Mouse (Mus musculus) effector memory CD4-positive, alpha-beta T cell, adult 7 months (primary cell): ENCODE results near the gene Sf1. TPM values are rescaled to one million over a fixed set of nuclear protein-coding genes. Genes with fewer than 3 reads are reported as not detected.

ENCODE experiments used
- polyA plus RNA-seq: library from polyadenylated mRNA; unstranded; fragments of 100-300 nt; shearing (Covaris generic); gene quantifications from one replicate; pipeline ENCODE4 v1.2.1, GENCODE M21; 2017

Sf1 gene
- 491 TPM for polyA plus RNA-seq

GRCm38 (mm10) chr19:6363411-6364240, at the start of gene Sf1:
Gene Sf1 (plus strand): TSS chr19:6363690.

GRCm38 (mm10) chr19:6334673-6335457, 28.6 kb upstream of the Sf1 start, which contains the start of gene Men1:
Gene Men1 (plus strand): TSS chr19:6334979.

GRCm38 (mm10) chr19:6340524-6341452, 22.7 kb upstream of the Sf1 start, which contains the start of gene Map4k2:
Gene Map4k2 (plus strand): TSS chr19:6341135.

GRCm38 (mm10) chr19:6384128-6384527, 20.6 kb downstream of the Sf1 start, which contains the start of gene Pygm:
Gene Pygm (plus strand): TSS chr19:6384399.

GRCm38 (mm10) chr19:6399285-6400095, 36.0 kb downstream of the Sf1 start, which contains the start of gene Rasgrp2:
Gene Rasgrp2 (plus strand): TSS chr19:6399340.

GRCm38 (mm10) chr19:6418233-6418879, 54.9 kb downstream of the Sf1 start, which contains the start of gene Nrxn2:
Gene Nrxn2 (plus strand): TSS chr19:6418731.

Other genes starting within 250 kb of the Sf1 start
- 6.3 TPM for gene Sac3d1, start 245.0 kb upstream of the Sf1 start, polyA plus RNA-seq
- 28.8 TPM for gene Snx15, start 235.4 kb upstream of the Sf1 start, polyA plus RNA-seq
- gene Batf2, start 222.7 kb upstream of the Sf1 start, polyA plus RNA-seq: not detected
- 38.1 TPM for gene Arl2, start 222.1 kb upstream of the Sf1 start, polyA plus RNA-seq
- gene Majin, start 179.3 kb upstream of the Sf1 start, polyA plus RNA-seq: 0.33 TPM
- gene Gpha2, start 137.3 kb upstream of the Sf1 start, polyA plus RNA-seq: not detected
- 15.8 TPM for gene Ppp2r5b, start 127.8 kb upstream of the Sf1 start, polyA plus RNA-seq
- 70.6 TPM for gene Atg2a, start 122.0 kb upstream of the Sf1 start, polyA plus RNA-seq
- 38.7 TPM for gene Ehd1, start 87.0 kb upstream of the Sf1 start, polyA plus RNA-seq
- 0.48 TPM for gene Cdc42bpg, start 57.2 kb upstream of the Sf1 start, polyA plus RNA-seq
- gene Men1, start 28.7 kb upstream of the Sf1 start, polyA plus RNA-seq: 31.5 TPM
- 103 TPM for gene Map4k2, start 22.6 kb upstream of the Sf1 start, polyA plus RNA-seq
- gene Pygm, start 20.7 kb downstream of the Sf1 start, polyA plus RNA-seq: 2.7 TPM
- 246 TPM for gene Rasgrp2, start 35.6 kb downstream of the Sf1 start, polyA plus RNA-seq
- 0.63 TPM for gene Nrxn2, start 55.0 kb downstream of the Sf1 start, polyA plus RNA-seq
- gene Slc22a12, start 179.3 kb downstream of the Sf1 start, polyA plus RNA-seq: not detected